Mouse (Mus musculus) midbrain, embryonic 14.5 days (tissue): ENCODE measurements around the gene Pkn1. TPM values are rescaled to one million over a fixed set of nuclear protein-coding genes. Genes with fewer than 3 reads are reported as not detected.

Experiments
- ATAC-seq: fragments of 200-750 bp; cut with Nextera tagmentation; 2 replicates; pipeline ENCODE4 v1.8.0; 2017; ENCODE audit warnings: moderate number of reproducible peaks, moderate library complexity; ENCODE audit not compliant: low FRiP score, low TSS enrichment
- DNase-seq: peaks from one replicate; pipeline ENCODE4 v3.0.0-alpha.2; 2015
- H3K27ac ChIP-seq: fragments of 300-500 bp; sonication (generic); replicated peaks from 2 replicates; pipeline ENCODE4 v1.5.1; 2014; ENCODE audit warnings: mild to moderate bottlenecking, low read depth, low read length, moderate library complexity
- H3K27me3 ChIP-seq: fragments of 300-500 bp; sonication (generic); 2 replicates; pipeline ENCODE4 v1.6.1; 2014; ENCODE audit warnings: low read length, control low read depth, mixed read lengths; ENCODE audit not compliant: control insufficient read depth, insufficient read depth
- H3K36me3 ChIP-seq: fragments of 300-500 bp; sonication (generic); 2 replicates; pipeline ENCODE4 v1.6.1; 2014; ENCODE audit warnings: low read length, control low read depth; ENCODE audit not compliant: control insufficient read depth, insufficient read depth
- H3K4me1 ChIP-seq: fragments of 300-500 bp; sonication (generic); 2 replicates; pipeline ENCODE4 v1.6.1; 2014; ENCODE audit warnings: mild to moderate bottlenecking, antibody characterized with exemption, low read length, control low read depth; ENCODE audit not compliant: control insufficient read depth, insufficient read depth
- H3K4me2 ChIP-seq: fragments of 300-500 bp; sonication (generic); 2 replicates; pipeline ENCODE4 v1.6.1; 2014; ENCODE audit warnings: mild to moderate bottlenecking, low read length, moderate library complexity
- H3K4me3 ChIP-seq: fragments of 300-500 bp; sonication (generic); replicated peaks from 2 replicates; pipeline ENCODE4 v1.5.1; 2014; ENCODE audit warnings: low read depth, low read length
- H3K9ac ChIP-seq: fragments of 300-500 bp; sonication (generic); replicated peaks from 2 replicates; pipeline ENCODE4 v1.6.1; 2014; ENCODE audit warnings: mild to moderate bottlenecking, low read length, moderate library complexity
- H3K9me3 ChIP-seq: fragments of 300-500 bp; sonication (generic); 2 replicates; pipeline ENCODE4 v1.6.1; 2016; ENCODE audit warnings: low read length, control low read depth, mixed read lengths; ENCODE audit not compliant: control insufficient read depth
- WGBS: fragments of 180-500 bp; shearing (Covaris S2); extraction: QIAGEN DNeasy Blood & Tissue Kit; methylation state at CpG from one replicate; pipeline ENCODE4 v1.1.7; 2014; 5-methylcytosine and 5-hydroxymethylcytosine counted together
- polyA plus RNA-seq: library from polyadenylated mRNA; unstranded; fragments of >200 nt; fragmentation: Nextera tagmentation; extraction: Ambion mirVana; gene quantifications from 2 replicates; pipeline ENCODE4 v1.2.1, GENCODE M21; 2014

The Pkn1 gene
- polyA plus RNA-seq, 1 experiment from 2014 or later: 26.6 TPM

DNA sequence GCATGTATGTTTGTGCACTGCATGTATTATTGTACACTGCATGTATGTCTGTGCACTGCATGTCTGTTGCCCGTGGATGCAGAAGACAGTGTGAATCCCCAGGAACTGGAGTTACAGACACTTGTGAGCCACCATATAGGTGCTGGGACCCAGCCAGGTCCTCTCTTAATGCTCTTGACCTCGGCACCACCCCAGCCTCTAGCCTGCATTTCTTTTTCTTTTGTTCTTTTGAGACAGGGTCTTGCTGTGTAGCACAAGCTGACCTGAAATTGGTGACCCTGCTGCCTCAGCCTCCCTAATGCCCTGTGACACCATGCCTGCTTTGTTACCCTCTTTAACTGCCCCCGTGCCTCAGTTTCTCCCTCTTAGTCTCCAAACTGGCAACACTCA lies 41.6 kb upstream of the Pkn1 start:
- DNase-seq: no peak
- H3K27ac ChIP-seq: no peak overlapping the region
- peaks cover 23% of the 10 kb centered on the region for H3K27me3 ChIP-seq
- H3K4me2 ChIP-seq: peak overlapping the region; percentile 76
- peak overlapping the region; percentile 42 for H3K4me3 ChIP-seq
- no peak for ATAC-seq
- 0 out of 2 replicates have a peak, but pooled peaks cover 8% of the 10 kb centered on the region for H3K4me1 ChIP-seq
- H3K9me3 ChIP-seq: no peaks in the 10 kb centered on the region
- WGBS: 18% methylated on average over 3 of the region's 3 CpGs
- H3K9ac ChIP-seq: peak overlapping the region; percentile 40; the same call in 1 of the 2 replicates
- H3K36me3 ChIP-seq: no peaks in the 10 kb centered on the region

DNA sequence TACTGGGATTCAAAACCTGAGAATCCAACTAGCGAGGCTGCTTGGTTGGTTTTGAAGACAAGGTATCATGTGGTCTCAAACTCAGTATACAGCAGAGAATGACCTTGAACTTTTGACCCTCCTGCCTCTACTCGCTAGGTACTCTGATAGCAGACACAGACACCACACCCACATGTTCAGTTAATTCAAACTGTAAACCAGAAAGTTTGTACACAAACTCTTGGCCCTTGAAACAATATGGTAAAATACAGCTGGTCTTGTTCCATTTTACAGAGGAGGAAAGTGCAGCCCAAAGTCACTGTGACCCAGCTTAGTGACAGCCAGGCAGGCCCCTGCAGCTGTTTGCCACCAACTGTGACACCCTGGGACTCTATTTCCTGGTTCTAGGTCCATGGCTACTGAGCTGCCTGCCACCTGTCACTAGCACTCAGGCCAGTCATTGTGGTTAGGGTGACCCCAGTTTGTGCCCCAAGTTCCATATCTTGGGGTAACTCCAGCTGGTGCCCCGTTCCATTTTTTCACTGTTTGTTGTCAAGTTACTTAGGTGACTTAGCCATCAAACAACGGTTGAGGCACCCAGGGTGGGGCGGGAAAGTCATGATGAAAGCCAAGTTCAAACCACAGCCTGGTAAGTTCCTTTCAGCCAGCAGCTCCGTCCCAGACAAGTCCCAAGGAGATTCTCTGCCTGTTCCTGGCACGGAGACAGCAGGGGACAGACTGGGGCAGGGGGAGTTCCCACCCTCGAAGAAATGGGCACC lies 40.9 kb upstream of the Pkn1 start:
- Histone ChIP-seq H3K4me2 (peak overlapping the region; percentile 7; the same call in 1 of the 2 replicates), H3K4me1 (0 out of 2 replicates have a peak, but pooled peaks cover 8% of the 10 kb centered on the region), H3K4me3 (no peak overlapping the region), H3K36me3 (no peaks in the 10 kb centered on the region), H3K9me3 (no peaks in the 10 kb centered on the region), H3K27ac (no peak overlapping the region), H3K27me3 (peaks cover 23% of the 10 kb centered on the region), H3K9ac (no peak overlapping the region)
- ATAC-seq: no peak
- 48% methylated on average over 8 of the region's 8 CpGs for WGBS
- DNase-seq: no peak

DNA sequence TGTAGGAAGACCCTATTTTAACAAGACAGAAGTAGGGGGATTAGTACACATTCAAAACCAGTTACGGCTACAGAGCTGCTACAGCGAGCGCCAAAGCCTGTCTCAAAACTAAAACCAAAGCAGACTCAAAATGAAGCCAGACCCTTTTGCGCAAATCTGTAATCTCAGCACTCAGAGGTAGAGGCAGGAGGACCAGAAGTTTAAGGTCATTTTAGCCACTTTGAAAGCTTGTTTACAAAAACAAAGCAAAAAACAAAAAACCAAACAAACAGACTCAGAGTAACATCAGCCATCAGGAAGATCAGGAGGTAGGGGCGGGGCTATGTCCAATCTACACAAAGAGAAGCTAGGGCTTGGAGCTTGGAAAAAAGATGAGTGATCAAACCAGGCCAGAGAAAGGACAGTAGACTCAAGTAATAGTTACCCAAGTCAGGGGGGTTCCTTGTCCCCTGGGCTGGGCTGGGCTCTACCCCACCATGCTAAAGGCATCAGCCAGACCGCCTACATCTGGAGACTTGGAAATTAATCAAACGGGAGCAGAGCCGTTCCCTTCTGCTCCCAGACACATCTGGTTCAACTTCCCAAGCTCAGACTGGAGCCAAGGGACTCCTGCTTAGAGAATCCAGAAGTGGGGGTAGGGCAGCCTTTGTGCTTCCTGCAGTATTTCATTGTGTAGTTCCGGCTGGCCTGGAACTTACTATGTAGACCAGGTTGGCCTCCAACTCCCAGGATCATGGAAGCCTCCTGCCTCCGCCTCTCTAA lies 40.2 kb upstream of the Pkn1 start:
- no peak overlapping the region for H3K27ac ChIP-seq
- no peaks in the 10 kb centered on the region for H3K36me3 ChIP-seq
- H3K4me3 ChIP-seq: no peak overlapping the region
- H3K9ac ChIP-seq: no peak overlapping the region
- H3K9me3 ChIP-seq: no peaks in the 10 kb centered on the region
- H3K27me3 ChIP-seq: peaks cover 23% of the 10 kb centered on the region
- WGBS: 78% methylated on average over 10 of the region's 10 CpGs
- no peak for DNase-seq
- H3K4me1 ChIP-seq: 0 out of 2 replicates have a peak, but pooled peaks cover 8% of the 10 kb centered on the region
- no peak overlapping the region for H3K4me2 ChIP-seq
- ATAC-seq: no peak

GRCm38 (mm10) chr8:83737852-83738562 lies 39.0 kb upstream of the Pkn1 start:
- WGBS: 72% methylated on average over 4 of the region's 4 CpGs
- 0 out of 2 replicates have a peak, but pooled peaks cover 8% of the 10 kb centered on the region for H3K4me1 ChIP-seq
- H3K4me2 ChIP-seq: no peak overlapping the region
- peaks cover 23% of the 10 kb centered on the region for H3K27me3 ChIP-seq
- no peak overlapping the region for H3K4me3 ChIP-seq
- ATAC-seq (no peak), DNase-seq (peak; percentile 37)
- H3K36me3 ChIP-seq: no peaks in the 10 kb centered on the region
- H3K9me3 ChIP-seq: no peaks in the 10 kb centered on the region
- H3K9ac ChIP-seq: no peak overlapping the region
- no peak overlapping the region for H3K27ac ChIP-seq

GRCm38 (mm10) chr8:83737346-83737745 lies 38.4 kb upstream of the Pkn1 start:
- no peak overlapping the region for H3K4me3 ChIP-seq

GRCm38 (mm10) chr8:83736681-83737080 lies 37.7 kb upstream of the Pkn1 start:
- Histone ChIP-seq H3K4me1 (0 out of 2 replicates have a peak, but pooled peaks cover 11% of the 10 kb centered on the region), H3K9ac (no peak overlapping the region), H3K27me3 (peaks cover 19% of the 10 kb centered on the region), H3K9me3 (no peaks in the 10 kb centered on the region), H3K4me2 (no peak overlapping the region), H3K36me3 (no peaks in the 10 kb centered on the region), H3K4me3 (no peak overlapping the region), H3K27ac (no peak overlapping the region)
- no peak for DNase-seq
- no peak for ATAC-seq
- 96% methylated on average over 4 of the region's 4 CpGs for WGBS

More at GRCm38 (mm10) chr8:83737346-83737745, 38.4 kb upstream of the Pkn1 start:
- Histone ChIP-seq H3K27me3 (peaks cover 23% of the 10 kb centered on the region), H3K4me2 (no peak overlapping the region), H3K27ac (no peak overlapping the region), H3K9me3 (no peaks in the 10 kb centered on the region), H3K36me3 (no peaks in the 10 kb centered on the region), H3K9ac (no peak overlapping the region), H3K4me1 (0 out of 2 replicates have a peak, but pooled peaks cover 8% of the 10 kb centered on the region)
- DNase-seq (no peak), ATAC-seq (no peak)
- WGBS: 89% methylated on average over 4 of the region's 4 CpGs

- H3K9me3 ChIP-seq: no peaks in the 10 kb centered on the region
- 0 out of 2 replicates have a peak, but pooled peaks cover 3% of the 10 kb centered on the region for H3K4me1 ChIP-seq
- no peaks in the 10 kb centered on the region for H3K36me3 ChIP-seq
- H3K4me3 ChIP-seq: no peak overlapping the region
- no peak overlapping the region for H3K27ac ChIP-seq
- H3K9ac ChIP-seq: no peak overlapping the region
- 90% methylated on average over 6 of the region's 6 CpGs for WGBS
- no peak overlapping the region for H3K4me2 ChIP-seq
- no peak for DNase-seq
- no peaks in the 10 kb centered on the region for H3K27me3 ChIP-seq
- ATAC-seq: no peak
Observed at GRCm38 (mm10) chr8:83732919-83733318, 33.9 kb upstream of the Pkn1 start.

DNA sequence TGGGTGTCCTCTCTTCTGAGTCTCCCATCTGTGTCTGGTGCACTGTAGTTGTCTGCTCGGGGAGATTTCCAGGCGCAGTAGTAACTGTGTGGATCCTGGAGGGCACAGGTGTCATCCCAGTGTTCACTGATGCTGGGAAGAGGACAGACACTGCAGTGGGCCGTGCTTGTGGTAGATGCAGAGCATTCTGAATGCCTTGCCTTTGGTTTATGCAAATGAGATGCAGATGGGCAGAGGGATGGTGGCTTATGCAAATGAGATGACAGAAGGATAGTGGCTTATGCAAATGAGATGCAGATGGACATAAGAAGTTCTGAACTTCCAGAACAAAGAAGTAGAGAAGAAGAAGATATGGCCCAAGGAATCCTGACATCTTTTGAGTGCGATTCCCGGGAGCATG lies 32.9 kb upstream of the Pkn1 start:
- Histone ChIP-seq H3K36me3 (no peaks in the 10 kb centered on the region), H3K4me1 (0 out of 2 replicates have a peak, but pooled peaks cover 3% of the 10 kb centered on the region), H3K4me2 (no peak overlapping the region), H3K4me3 (no peak overlapping the region), H3K27me3 (no peaks in the 10 kb centered on the region), H3K9me3 (no peaks in the 10 kb centered on the region), H3K27ac (no peak overlapping the region), H3K9ac (no peak overlapping the region)
- WGBS: 60% methylated on average over 5 of the region's 5 CpGs
- no peak for DNase-seq
- no peak for ATAC-seq
